Mouse (Mus musculus) granulocyte monocyte progenitor cell, adult 5-6 weeks (primary cell): ENCODE results near the gene Isy1. TPM values are rescaled to one million over a fixed set of nuclear protein-coding genes. Genes with fewer than 3 reads are reported as not detected.
A peak's percentile ranks its signal among the peaks of the same experiment; 100 is the strongest.
"Not testable (repeated sequence)": the region's sequence is repeated elsewhere in the genome, so short reads cannot be mapped to it uniquely, and the experiment has no call there.

Source experiments
- ATAC-seq: replicated peaks from 2 replicates; pipeline ENCODE4 v1.8.0; 2016; ENCODE audit warnings: mild to moderate bottlenecking, moderate TSS enrichment, inconsistent platforms; ENCODE audit not compliant: poor library complexity, severe bottlenecking
- total RNA-seq, 2 experiments: library from RNA; stranded (forward) in 1 of 2; stranded (reverse) in 1 of 2; fragments of 200-712, 200-1000 nt in 1 of 2; fragments of >200 nt in 1 of 2; fragmentation: Nextera tagmentation in 1 of 2; gene quantifications; 2 replicates each; pipeline ENCODE4 v1.2.3; 2014 to 2017

The Isy1 gene
- total RNA-seq, 2 experiments from 2014 or later = 61.0 to 127 TPM

DNA sequence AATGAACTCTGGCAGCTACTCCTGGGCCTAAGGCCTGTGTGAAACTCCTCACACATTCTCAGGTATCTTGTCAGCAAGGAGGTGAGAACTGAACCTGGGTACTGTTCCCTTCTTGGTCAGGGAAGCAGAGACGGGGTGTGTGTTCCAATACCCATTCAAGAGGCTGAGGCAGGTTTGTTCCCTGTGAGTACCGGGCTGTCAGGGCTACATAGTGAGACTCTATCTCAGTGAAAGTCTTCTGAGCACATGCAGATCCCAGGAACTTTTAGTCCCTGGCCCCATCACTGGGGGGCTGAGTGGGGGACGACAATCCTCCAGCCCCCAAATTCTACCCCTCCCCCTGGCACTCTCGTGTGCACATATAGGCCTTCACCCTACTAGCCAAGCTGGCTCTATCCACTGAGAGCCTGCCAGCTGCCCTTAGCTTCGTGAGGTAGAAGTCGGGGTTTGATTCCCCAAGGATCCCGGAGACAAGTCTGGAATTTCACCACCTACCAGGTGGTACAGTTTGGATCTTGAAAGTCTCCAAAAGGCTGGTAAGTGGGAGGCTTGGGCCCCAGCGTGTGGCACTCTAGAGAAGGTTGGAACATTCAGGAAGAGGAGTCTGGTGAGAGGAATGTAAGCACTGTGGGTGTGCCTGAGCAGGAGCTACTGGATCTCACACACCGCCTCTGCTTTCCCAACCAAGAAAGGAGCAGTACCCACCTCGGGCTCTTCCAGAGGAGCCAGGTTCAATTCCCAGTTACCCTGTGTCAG, 57.9 kb downstream of the Isy1 start:
- ATAC-seq = no peak

GRCm38 (mm10) chr6:87779174-87780165, 59.1 kb downstream of the Isy1 start:
- ATAC-seq = 0 out of 2 replicates have a peak, but pooled peaks have one; percentile 14

GRCm38 (mm10) chr6:87778294-87779173, 60.1 kb downstream of the Isy1 start:
- ATAC-seq = peak; percentile 46

DNA sequence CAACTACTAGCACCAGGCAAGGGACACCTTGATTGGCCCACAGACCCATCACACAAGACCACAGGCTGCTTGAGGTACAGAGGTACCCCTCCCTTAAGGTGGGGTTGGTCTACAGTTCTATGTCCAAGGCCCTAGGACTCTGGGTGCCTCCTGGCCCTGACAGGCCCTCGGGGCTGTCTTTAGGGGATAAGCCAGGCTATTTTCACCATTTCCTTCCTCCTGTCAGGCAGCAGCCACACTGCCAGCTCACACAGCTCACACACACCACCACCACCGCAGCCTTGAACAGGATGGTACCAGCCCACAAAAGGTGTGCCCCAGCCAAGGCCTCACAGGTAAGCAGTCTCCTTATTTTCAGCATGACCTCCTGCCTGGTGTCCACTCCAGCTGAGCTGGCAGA, 60.8 kb downstream of the Isy1 start, which contains the start of gene Gp9:
TSS of gene Gp9 (plus strand) at position 231 of the 400 bp plus-strand sequence.
- ATAC-seq = peak; percentile 31

- ATAC-seq = 0 out of 2 replicates have a peak, but pooled peaks have one; percentile 10
These were observed 61.9 kb downstream of the Isy1 start for GRCm38 (mm10) chr6:87776663-87777062.

DNA sequence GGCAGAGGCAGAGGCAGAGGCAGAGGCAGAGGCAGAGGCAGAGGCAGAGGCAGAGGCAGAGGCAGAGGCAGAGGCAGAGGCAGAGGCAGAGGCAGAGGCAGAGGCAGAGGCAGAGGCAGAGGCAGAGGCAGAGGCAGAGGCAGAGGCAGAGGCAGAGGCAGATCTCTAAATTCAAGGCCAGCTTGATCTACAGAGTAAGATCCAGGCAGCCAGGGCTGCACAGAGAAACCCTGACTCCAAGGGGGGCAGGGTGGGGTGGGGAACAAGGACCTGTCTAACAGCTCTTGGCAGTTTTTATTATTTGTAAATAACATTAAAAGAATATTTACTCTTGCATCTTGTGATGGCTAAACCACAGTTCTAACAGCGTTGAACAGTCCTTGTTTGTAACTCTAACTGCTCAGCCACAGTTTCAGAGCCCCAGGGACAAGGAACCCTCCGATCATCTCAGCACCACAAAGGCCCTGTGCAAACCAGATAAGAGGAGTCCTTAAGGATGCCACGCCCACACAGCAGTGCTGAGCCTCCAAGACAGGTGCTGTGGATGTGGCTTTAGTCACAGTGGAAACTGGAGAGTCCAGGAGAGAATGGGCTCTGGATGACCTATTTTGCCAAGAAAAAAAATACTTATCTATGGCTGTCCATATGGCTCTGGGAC, 62.9 kb downstream of the Isy1 start:
- 0 out of 2 replicates have a peak, but pooled peaks have one; percentile 23 for ATAC-seq

GRCm38 (mm10) chr6:87774909-87775308, 63.7 kb downstream of the Isy1 start:
- ATAC-seq = no peak

GRCm38 (mm10) chr6:87774466-87774865, 64.1 kb downstream of the Isy1 start:
- no peak for ATAC-seq

DNA sequence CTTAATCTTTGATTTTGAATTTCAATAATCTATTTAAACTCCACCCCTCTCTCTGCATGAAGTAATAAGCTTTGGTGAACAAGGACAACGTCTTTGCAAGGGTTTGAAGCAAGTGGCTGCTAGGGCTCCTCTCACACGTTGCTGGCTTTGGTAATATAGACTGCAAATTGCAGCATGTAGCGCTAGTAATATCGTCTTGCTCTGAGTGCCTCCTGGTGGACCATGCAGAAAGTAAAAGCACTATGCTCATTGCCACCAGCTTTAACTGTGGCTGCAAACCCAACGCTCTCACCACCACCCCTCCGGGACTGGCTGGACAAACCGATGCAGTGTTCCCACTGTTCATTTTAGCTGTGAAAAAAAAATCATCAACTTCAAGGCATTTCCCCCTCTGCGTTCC, 68.0 kb downstream of the Isy1 start:
- peak; percentile 70 for ATAC-seq

DNA sequence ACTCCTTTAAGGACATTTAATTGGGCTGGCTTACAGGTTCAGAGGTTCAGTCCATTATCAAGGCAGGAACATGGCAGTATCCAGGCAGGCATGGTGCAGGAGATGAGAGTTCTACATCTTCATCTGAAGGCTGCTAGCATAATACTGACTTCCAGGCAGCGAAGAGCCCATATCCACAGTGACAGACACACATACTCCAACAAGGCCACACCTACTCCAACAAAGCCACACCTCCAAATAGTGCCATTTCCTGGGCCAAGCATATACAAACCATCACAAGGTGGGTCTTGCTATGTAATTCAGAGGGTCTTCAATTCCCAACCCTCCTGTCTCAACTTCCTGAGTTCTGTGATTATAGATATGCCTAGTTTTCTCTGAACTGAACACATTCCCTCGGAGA, 74.3 kb downstream of the Isy1 start:
- not testable (repeated sequence) for ATAC-seq

Other genes with a start within 250 kb of the Isy1 start
- gene Prokr1, start 248.1 kb downstream of the Isy1 start, total RNA-seq (2014; fragmentation: Nextera tagmentation) = 0.15 and 1.6 TPM in 2 replicates
- gene Prokr1, start 248.1 kb downstream of the Isy1 start, total RNA-seq (2017) = 0.21 TPM in 1 of 2 replicates, not detected in the other
- gene Aplf, start 166.6 kb downstream of the Isy1 start, total RNA-seq (2014; fragmentation: Nextera tagmentation) = 6.6 and 10.6 TPM in 2 replicates
- gene Aplf, start 166.6 kb downstream of the Isy1 start, total RNA-seq (2017) = 22.8 and 25.9 TPM in 2 replicates
- 0.11 and 1.3 TPM in 2 replicates for gene Efcc1, start 107.9 kb downstream of the Isy1 start, total RNA-seq (2014; fragmentation: Nextera tagmentation)
- gene Efcc1, start 107.9 kb downstream of the Isy1 start, total RNA-seq (2017) = 1.5 and 4.8 TPM in 2 replicates
- gene Gp9, start 60.7 kb downstream of the Isy1 start, total RNA-seq (2014; fragmentation: Nextera tagmentation) = 0.88 TPM in 1 of 2 replicates, not detected in the other
- gene Gp9, start 60.7 kb downstream of the Isy1 start, total RNA-seq (2017) = 0.30 TPM in 1 of 2 replicates, not detected in the other
- gene Rab43, start 26.6 kb downstream of the Isy1 start, total RNA-seq (2014; fragmentation: Nextera tagmentation) = 18.8 and 36.7 TPM in 2 replicates
- gene Rab43, start 26.6 kb downstream of the Isy1 start, total RNA-seq (2017) = 4.2 and 6.4 TPM in 2 replicates
- 2.2 and 5.6 TPM in 2 replicates for gene Gm45140, start 3.0 kb downstream of the Isy1 start, total RNA-seq (2014; fragmentation: Nextera tagmentation)
- 11.6 and 14.3 TPM in 2 replicates for gene Gm45140, start 3.0 kb downstream of the Isy1 start, total RNA-seq (2017)
- gene Cnbp, start 12.3 kb upstream of the Isy1 start, total RNA-seq (2014; fragmentation: Nextera tagmentation) = 481 and 528 TPM in 2 replicates
- gene Cnbp, start 12.3 kb upstream of the Isy1 start, total RNA-seq (2017) = 1,031 and 1,136 TPM in 2 replicates
- gene Copg1, start 49.0 kb upstream of the Isy1 start, total RNA-seq (2014; fragmentation: Nextera tagmentation) = 70.5 and 86.1 TPM in 2 replicates
- 73.9 and 78.5 TPM in 2 replicates for gene Copg1, start 49.0 kb upstream of the Isy1 start, total RNA-seq (2017)
- gene Hmces, start 75.1 kb upstream of the Isy1 start, total RNA-seq (2014; fragmentation: Nextera tagmentation) = 21.8 and 30.2 TPM in 2 replicates
- gene Hmces, start 75.1 kb upstream of the Isy1 start, total RNA-seq (2017) = 23.2 and 27.3 TPM in 2 replicates
- gene H1fx, start 142.8 kb upstream of the Isy1 start, total RNA-seq (2014; fragmentation: Nextera tagmentation) = 1.4 and 4.9 TPM in 2 replicates
- gene H1fx, start 142.8 kb upstream of the Isy1 start, total RNA-seq (2017) = 0.78 and 2.7 TPM in 2 replicates
- 239 and 246 TPM in 2 replicates for gene Rab7, start 206.5 kb upstream of the Isy1 start, total RNA-seq (2014; fragmentation: Nextera tagmentation)
- gene Rab7, start 206.5 kb upstream of the Isy1 start, total RNA-seq (2017) = 89.1 and 102 TPM in 2 replicates
- 254 and 266 TPM in 2 replicates for gene Rpn1, start 245.7 kb upstream of the Isy1 start, total RNA-seq (2014; fragmentation: Nextera tagmentation)
- 386 and 482 TPM in 2 replicates for gene Rpn1, start 245.7 kb upstream of the Isy1 start, total RNA-seq (2017)